Mouse (Mus musculus) cerebellum, adult 2 months (tissue): ENCODE results near the gene Rgs7bp.

Source experiments
- CTCF ChIP-seq: fragments of 200-500 bp; IDR thresholded peaks from 2 replicates; pipeline ENCODE4 v1.5.1; 2011; ENCODE audit warnings: low read depth, mild to moderate bottlenecking, control low read depth, low read length, moderate library complexity, borderline replicate concordance; ENCODE audit not compliant: insufficient read depth
- POLR2A ChIP-seq: fragments of 200-500 bp; IDR thresholded peaks from 2 replicates; pipeline ENCODE4 v1.6.1; 2011; ENCODE audit warnings: low read length, control low read depth, borderline replicate concordance; ENCODE audit not compliant: insufficient read depth

DNA sequence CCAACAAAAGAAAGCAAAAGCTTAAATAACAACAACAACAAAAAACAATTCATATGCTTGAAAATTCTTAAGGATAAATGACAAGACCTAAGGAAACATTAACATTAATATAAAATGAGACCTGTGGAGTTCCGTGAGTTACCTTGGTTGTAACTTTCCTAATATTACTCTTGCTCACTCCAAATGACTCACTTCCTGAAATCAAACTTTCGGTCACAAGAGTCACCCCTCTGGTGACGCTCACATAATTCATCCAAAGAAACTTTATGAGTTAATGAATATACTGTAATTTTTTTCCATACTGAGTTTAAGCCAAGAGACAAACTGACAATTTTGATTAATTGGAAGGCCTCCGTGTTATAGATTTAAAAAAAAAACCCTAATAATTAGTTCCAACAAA lies 69.0 kb downstream of the Rgs7bp start:
- TF ChIP-seq CTCF (no peak), POLR2A (no peak)
